9 mouse cellular contexts compared by ENCODE assay signal in the genomic region with DNA sequence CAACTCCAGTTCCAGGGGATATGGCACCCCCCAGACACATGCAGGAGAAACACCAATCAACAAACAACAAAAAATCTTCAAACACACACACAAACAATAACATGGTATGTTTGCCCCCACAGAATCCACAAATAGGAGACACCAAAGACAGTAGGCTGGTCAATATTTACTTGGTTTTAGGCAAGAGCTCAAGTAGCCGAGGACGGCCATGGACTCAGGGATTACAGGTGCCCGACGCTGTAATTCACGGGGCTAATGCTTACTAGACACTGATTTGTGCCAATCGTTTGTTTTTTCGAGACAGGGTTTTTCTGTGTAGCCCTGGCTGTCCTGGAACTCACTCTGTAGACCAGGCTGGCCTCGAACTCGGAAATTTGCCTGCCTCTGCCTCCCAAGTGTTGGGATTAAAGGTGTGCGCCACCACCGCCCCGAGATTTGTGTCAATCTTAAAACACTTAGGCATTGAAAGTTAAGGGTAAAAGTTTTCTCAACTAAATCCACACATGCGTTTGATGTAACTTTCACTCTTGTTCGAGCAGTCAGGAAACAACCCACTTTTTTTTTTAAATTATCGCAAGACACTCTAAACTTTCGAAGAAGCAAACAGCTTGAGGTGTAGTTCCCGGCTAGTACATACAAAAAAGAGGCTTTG. TPM values are rescaled to one million over a fixed set of nuclear protein-coding genes. Genes with fewer than 3 reads are reported as not detected.
DNase-seq lines count a peak whose midpoint lies in the region; ATAC-seq and TF ChIP-seq lines count a peak whose summit lies in the region.
"Had no signal": no experiment of that assay in that cellular context is flagged by ENCODE, and none has a peak within 500 bp of the region (broad histone marks: within the 10 kb centered on the region; RNA-seq: fewer than 3 reads in every experiment).

No protein-coding gene starts in this region.

- H3K36me3 ChIP-seq in kidney, embryonic 16.5 days (ENCODE audit: insufficient read depth, low read length), result 0 out of 2 replicates have a peak, but pooled peaks cover 6% of the 10 kb centered on the region
- peaks cover under 1% of the 10 kb centered on the region; the same call in 1 of the 2 replicates for H3K36me3 ChIP-seq in hindbrain, embryonic 15.5 days
- no peaks in the 10 kb centered on the region for H3K36me3 ChIP-seq in midbrain, embryonic 16.5 days (ENCODE audit: control insufficient read depth, insufficient read depth, low read length)

- no peak overlapping the region for H3K27ac ChIP-seq in kidney, embryonic 16.5 days (ENCODE audit: low read length)
- H3K27ac ChIP-seq in bone marrow, adult 2 months (ENCODE audit: control insufficient read depth, insufficient read depth, low read depth, low read length, poor library complexity), result peak overlapping the region; percentile 18; the same call in 1 of the 2 replicates
- no peak overlapping the region for H3K27ac ChIP-seq in hindbrain, embryonic 15.5 days (replicated peaks)
- H3K27ac ChIP-seq in midbrain, embryonic 16.5 days (ENCODE audit: low read length), result no peak overlapping the region

- 32% methylated on average over 17 of the region's 17 CpGs for WGBS in kidney, embryonic 16.5 days
- WGBS in bone marrow, adult 2 months, result 5% methylated on average over 17 of the region's 17 CpGs
- 35% methylated on average over 17 of the region's 17 CpGs for WGBS in hindbrain, embryonic 15.5 days
- 40% methylated on average over 17 of the region's 17 CpGs for WGBS in midbrain, embryonic 16.5 days

- no peak for TF ChIP-seq CTCF in bone marrow, adult 2 months (IDR thresholded peaks at IDR 0.05; ENCODE audit: control insufficient read depth, insufficient read depth, low read length)

- H3K9ac ChIP-seq in kidney, embryonic 16.5 days (replicated peaks; ENCODE audit: low read length), result peak overlapping the region; percentile 100
- peak overlapping the region; percentile 90; the same call in 1 of the 2 replicates for H3K9ac ChIP-seq in hindbrain, embryonic 15.5 days
- no peak overlapping the region for H3K9ac ChIP-seq in midbrain, embryonic 16.5 days (ENCODE audit: low read depth, low read length)

- H3K9me3 ChIP-seq in kidney, embryonic 16.5 days (ENCODE audit: low read length), result no peaks in the 10 kb centered on the region
- no peaks in the 10 kb centered on the region for H3K9me3 ChIP-seq in hindbrain, embryonic 15.5 days
- no peaks in the 10 kb centered on the region for H3K9me3 ChIP-seq in midbrain, embryonic 16.5 days (replicated peaks; ENCODE audit: control insufficient read depth, low read length, poor library complexity, severe bottlenecking)

- H3K4me2 ChIP-seq in kidney, embryonic 16.5 days (replicated peaks; ENCODE audit: low read depth, low read length), result peak overlapping the region; percentile 68
- H3K4me2 ChIP-seq in hindbrain, embryonic 15.5 days, result peak overlapping the region; percentile 65
- H3K4me2 ChIP-seq in midbrain, embryonic 16.5 days (ENCODE audit: low read length), result peak overlapping the region; percentile 62

- peaks cover 28% of the 10 kb centered on the region for H3K4me1 ChIP-seq in kidney, embryonic 16.5 days (ENCODE audit: insufficient read depth, low read length)
- no peaks in the 10 kb centered on the region; the same call in 1 of the 2 replicates for H3K4me1 ChIP-seq in bone marrow, adult 2 months (ENCODE audit: control insufficient read depth, insufficient read depth, low read length)
- H3K4me1 ChIP-seq in hindbrain, embryonic 15.5 days (replicated peaks), result peaks cover 37% of the 10 kb centered on the region
- peaks cover 22% of the 10 kb centered on the region for H3K4me1 ChIP-seq in midbrain, embryonic 16.5 days (ENCODE audit: control insufficient read depth, insufficient read depth, low read length)

- peak overlapping the region; percentile 95 for H3K4me3 ChIP-seq in kidney, embryonic 16.5 days (ENCODE audit: low read length)
- H3K4me3 ChIP-seq in bone marrow, adult 2 months (replicated peaks; ENCODE audit: control insufficient read depth, low read depth, low read length), result peak overlapping the region; percentile 73
- peak overlapping the region; percentile 96 for H3K4me3 ChIP-seq in hindbrain, embryonic 15.5 days
- H3K4me3 ChIP-seq in midbrain, embryonic 16.5 days (ENCODE audit: low read depth, low read length), result peak overlapping the region; percentile 96

- TF ChIP-seq POLR2A in bone marrow, adult 2 months (IDR thresholded peaks at IDR 0.05; ENCODE audit: borderline replicate concordance, control insufficient read depth, low read depth, low read length), result no peak

- no peak for DNase-seq in kidney, postnatal 4 days
- DNase-seq in adrenal gland, postnatal 4 days (ENCODE audit: low spot score in 2 of 2), result no peak
- DNase-seq in adrenal gland, postnatal 10 days, result no peak
- no peak for DNase-seq in frontal cortex, postnatal 36 days (ENCODE audit: low spot score in 2 of 2)
- DNase-seq: layer of hippocampus, adult 9-11 months had no signal

- no peaks in the 10 kb centered on the region for H3K27me3 ChIP-seq in kidney, embryonic 16.5 days (ENCODE audit: insufficient read depth, low read length)
- no peaks in the 10 kb centered on the region for H3K27me3 ChIP-seq in hindbrain, embryonic 15.5 days
- H3K27me3 ChIP-seq in midbrain, embryonic 16.5 days (ENCODE audit: control insufficient read depth, insufficient read depth, low read depth, low read length), result no peaks in the 10 kb centered on the region

- no peak for ATAC-seq in kidney, embryonic 16.5 days (ENCODE audit: low FRiP score, low TSS enrichment)
- ATAC-seq in hindbrain, embryonic 15.5 days (ENCODE audit: low FRiP score, low read depth), result no peak
- ATAC-seq in midbrain, embryonic 16.5 days, result no peak

RNA-seq across cellular contexts. Expression of a gene that starts 11.6 kb away (rescaled TPM):
- 191 and 202 TPM in 2 replicates for polyA plus RNA-seq in kidney, embryonic 16.5 days (2015; fragmentation: Nextera tagmentation; extraction: Ambion mirVana)
- polyA plus RNA-seq in bone marrow, adult 2 months (2011; ENCODE audit: insufficient read depth, insufficient read length, low replicate concordance, missing spikeins), result 212 and 250 TPM in 2 replicates
- polyA plus RNA-seq in hindbrain, embryonic 15.5 days (2015; fragmentation: Nextera tagmentation; extraction: Ambion mirVana), result 96.7 and 108 TPM in 2 replicates
- polyA plus RNA-seq in midbrain, embryonic 16.5 days (2015; fragmentation: Nextera tagmentation; extraction: Ambion mirVana), result 82.8 and 100 TPM in 2 replicates
- total RNA-seq in adrenal gland, postnatal 4 days (2021), result 100 to 1,000 TPM; 203 to 231 TPM
- 100 to 1,000 TPM; 116 to 140 TPM for total RNA-seq in adrenal gland, postnatal 10 days (2021)

RNA-seq across cellular contexts. Expression of a gene that starts 45.7 kb away (rescaled TPM):
- 673 and 685 TPM in 2 replicates for polyA plus RNA-seq in kidney, embryonic 16.5 days (2015; fragmentation: Nextera tagmentation; extraction: Ambion mirVana)
- 177 and 223 TPM in 2 replicates for polyA plus RNA-seq in bone marrow, adult 2 months (2011; ENCODE audit: insufficient read depth, insufficient read length, low replicate concordance, missing spikeins)
- polyA plus RNA-seq in hindbrain, embryonic 15.5 days (2015; fragmentation: Nextera tagmentation; extraction: Ambion mirVana), result 567 and 590 TPM in 2 replicates
- 523 and 571 TPM in 2 replicates for polyA plus RNA-seq in midbrain, embryonic 16.5 days (2015; fragmentation: Nextera tagmentation; extraction: Ambion mirVana)
- 100 to 1,000 TPM; 840 to 862 TPM for total RNA-seq in adrenal gland, postnatal 4 days (2021)
- total RNA-seq in adrenal gland, postnatal 10 days (2021), result 100 to 1,000 TPM; 725 to 758 TPM
